Mouse (Mus musculus): ENCODE results near the gene Hecw2. TPM values are rescaled to one million over a fixed set of nuclear protein-coding genes. Genes with fewer than 3 reads are reported as not detected.
A peak's percentile ranks its signal among the peaks of the same experiment; 100 is the strongest.

The Hecw2 gene
- polyA plus RNA-seq, 1 experiment from 2014 or later: 8.4 TPM

GRCm38 (mm10) chr1:53933308-53933707 is 261.7 kb downstream of the Hecw2 start:
- Histone ChIP-seq H3K27ac (ENCODE audit: low read length) (no peak overlapping the region), H3K9ac (ENCODE audit: low read depth, low read length) (no peak overlapping the region), H3K4me1 (ENCODE audit: control insufficient read depth, insufficient read depth, low read length) (no peaks in the 10 kb centered on the region), H3K27me3 (ENCODE audit: control insufficient read depth, insufficient read depth, low read depth, low read length) (no peaks in the 10 kb centered on the region), H3K4me3 (ENCODE audit: low read depth, low read length) (no peak overlapping the region), H3K4me2 (ENCODE audit: low read length) (no peak overlapping the region), H3K9me3 (replicated peaks; ENCODE audit: control insufficient read depth, low read length, poor library complexity, severe bottlenecking) (no peaks in the 10 kb centered on the region), H3K36me3 (ENCODE audit: control insufficient read depth, insufficient read depth, low read length) (no peaks in the 10 kb centered on the region)
- no peak for ATAC-seq
- WGBS: 65% methylated on average over 2 of the region's 2 CpGs

GRCm38 (mm10) chr1:53931314-53931713 is 263.7 kb downstream of the Hecw2 start:
- Histone ChIP-seq H3K27ac (ENCODE audit: low read length) (no peak overlapping the region), H3K9ac (ENCODE audit: low read depth, low read length) (no peak overlapping the region), H3K27me3 (ENCODE audit: control insufficient read depth, insufficient read depth, low read depth, low read length) (no peaks in the 10 kb centered on the region), H3K4me2 (ENCODE audit: low read length) (no peak overlapping the region), H3K36me3 (ENCODE audit: control insufficient read depth, insufficient read depth, low read length) (0 out of 2 replicates have a peak, but pooled peaks cover 4% of the 10 kb centered on the region), H3K9me3 (replicated peaks; ENCODE audit: control insufficient read depth, low read length, poor library complexity, severe bottlenecking) (no peaks in the 10 kb centered on the region), H3K4me1 (ENCODE audit: control insufficient read depth, insufficient read depth, low read length) (no peaks in the 10 kb centered on the region), H3K4me3 (ENCODE audit: low read depth, low read length) (no peak overlapping the region)
- WGBS: 74% methylated on average over 3 of the region's 3 CpGs
- ATAC-seq: no peak

- H3K4me2 ChIP-seq (ENCODE audit: low read length): no peak overlapping the region
- no peak overlapping the region for H3K27ac ChIP-seq (ENCODE audit: low read length)
- H3K9me3 ChIP-seq (replicated peaks; ENCODE audit: control insufficient read depth, low read length, poor library complexity, severe bottlenecking): no peaks in the 10 kb centered on the region
- no peak overlapping the region for H3K4me3 ChIP-seq (ENCODE audit: low read depth, low read length)
- no peaks in the 10 kb centered on the region for H3K27me3 ChIP-seq (ENCODE audit: control insufficient read depth, insufficient read depth, low read depth, low read length)
- no peaks in the 10 kb centered on the region; the same call in 1 of the 2 replicates for H3K4me1 ChIP-seq (ENCODE audit: control insufficient read depth, insufficient read depth, low read length)
- 29% methylated on average over 4 of the region's 4 CpGs for WGBS
- no peak for ATAC-seq
- H3K36me3 ChIP-seq (ENCODE audit: control insufficient read depth, insufficient read depth, low read length): 0 out of 2 replicates have a peak, but pooled peaks cover 4% of the 10 kb centered on the region
- H3K9ac ChIP-seq (ENCODE audit: low read depth, low read length): no peak overlapping the region
Measured at GRCm38 (mm10) chr1:53927605-53928004, 267.4 kb downstream of the Hecw2 start.

- no peak overlapping the region for H3K27ac ChIP-seq (ENCODE audit: low read length)
- WGBS: 34% methylated on average over 18 of the region's 18 CpGs
- peak; percentile 59 for ATAC-seq
Measured at GRCm38 (mm10) chr1:53925149-53925901, 269.6 kb downstream of the Hecw2 start.

GRCm38 (mm10) chr1:53911848-53912247 is 283.1 kb downstream of the Hecw2 start:
- Histone ChIP-seq H3K27me3 (ENCODE audit: control insufficient read depth, insufficient read depth, low read depth, low read length) (no peaks in the 10 kb centered on the region), H3K4me1 (ENCODE audit: control insufficient read depth, insufficient read depth, low read length) (no peaks in the 10 kb centered on the region), H3K4me3 (ENCODE audit: low read depth, low read length) (no peak overlapping the region), H3K4me2 (ENCODE audit: low read length) (no peak overlapping the region), H3K9me3 (replicated peaks; ENCODE audit: control insufficient read depth, low read length, poor library complexity, severe bottlenecking) (no peaks in the 10 kb centered on the region), H3K9ac (ENCODE audit: low read depth, low read length) (no peak overlapping the region), H3K27ac (ENCODE audit: low read length) (no peak overlapping the region), H3K36me3 (ENCODE audit: control insufficient read depth, insufficient read depth, low read length) (no peaks in the 10 kb centered on the region)
- WGBS: 76% methylated on average over 3 of the region's 3 CpGs
- no peak for ATAC-seq

More at GRCm38 (mm10) chr1:53925149-53925901, 269.6 kb downstream of the Hecw2 start:
- H3K4me2 ChIP-seq (ENCODE audit: low read length): no peak overlapping the region
- H3K9me3 ChIP-seq (replicated peaks; ENCODE audit: control insufficient read depth, low read length, poor library complexity, severe bottlenecking): no peaks in the 10 kb centered on the region
- H3K27me3 ChIP-seq (ENCODE audit: control insufficient read depth, insufficient read depth, low read depth, low read length): no peaks in the 10 kb centered on the region
- H3K36me3 ChIP-seq (ENCODE audit: control insufficient read depth, insufficient read depth, low read length): 0 out of 2 replicates have a peak, but pooled peaks cover 4% of the 10 kb centered on the region
- H3K9ac ChIP-seq (ENCODE audit: low read depth, low read length): no peak overlapping the region
- H3K4me3 ChIP-seq (ENCODE audit: low read depth, low read length): no peak overlapping the region
- no peaks in the 10 kb centered on the region; the same call in 1 of the 2 replicates for H3K4me1 ChIP-seq (ENCODE audit: control insufficient read depth, insufficient read depth, low read length)

- Histone ChIP-seq H3K9ac (ENCODE audit: low read depth, low read length) (no peak overlapping the region), H3K4me2 (ENCODE audit: low read length) (no peak overlapping the region), H3K27ac (ENCODE audit: low read length) (no peak overlapping the region), H3K4me3 (ENCODE audit: low read depth, low read length) (no peak overlapping the region), H3K27me3 (ENCODE audit: control insufficient read depth, insufficient read depth, low read depth, low read length) (no peaks in the 10 kb centered on the region), H3K9me3 (replicated peaks; ENCODE audit: control insufficient read depth, low read length, poor library complexity, severe bottlenecking) (no peaks in the 10 kb centered on the region), H3K36me3 (ENCODE audit: control insufficient read depth, insufficient read depth, low read length) (no peaks in the 10 kb centered on the region), H3K4me1 (ENCODE audit: control insufficient read depth, insufficient read depth, low read length) (no peaks in the 10 kb centered on the region)
- 79% methylated on average over 1 of the region's 1 CpGs for WGBS
- ATAC-seq: no peak
Measured at GRCm38 (mm10) chr1:53910251-53910650, 284.7 kb downstream of the Hecw2 start.

- peak; percentile 91 for ATAC-seq
- H3K4me1 ChIP-seq (ENCODE audit: control insufficient read depth, insufficient read depth, low read length): no peaks in the 10 kb centered on the region
- no peak overlapping the region for H3K9ac ChIP-seq (ENCODE audit: low read depth, low read length)
- peaks cover under 1% of the 10 kb centered on the region; the same call in 1 of the 2 replicates for H3K36me3 ChIP-seq (ENCODE audit: control insufficient read depth, insufficient read depth, low read length)
- no peaks in the 10 kb centered on the region for H3K27me3 ChIP-seq (ENCODE audit: control insufficient read depth, insufficient read depth, low read depth, low read length)
- H3K9me3 ChIP-seq (replicated peaks; ENCODE audit: control insufficient read depth, low read length, poor library complexity, severe bottlenecking): no peaks in the 10 kb centered on the region
- H3K4me3 ChIP-seq (ENCODE audit: low read depth, low read length): no peak overlapping the region
- H3K4me2 ChIP-seq (ENCODE audit: low read length): no peak overlapping the region
- 12% methylated on average over 3 of the region's 3 CpGs for WGBS
- H3K27ac ChIP-seq (ENCODE audit: low read length): no peak overlapping the region
Measured at GRCm38 (mm10) chr1:53909118-53909517, 285.9 kb downstream of the Hecw2 start.

GRCm38 (mm10) chr1:53906175-53906574 is 288.8 kb downstream of the Hecw2 start:
- H3K27me3 ChIP-seq (ENCODE audit: control insufficient read depth, insufficient read depth, low read depth, low read length): no peaks in the 10 kb centered on the region
- H3K4me3 ChIP-seq (ENCODE audit: low read depth, low read length): no peak overlapping the region
- H3K27ac ChIP-seq (ENCODE audit: low read length): no peak overlapping the region
- WGBS: 76% methylated on average over 3 of the region's 3 CpGs
- H3K4me1 ChIP-seq (ENCODE audit: control insufficient read depth, insufficient read depth, low read length): no peaks in the 10 kb centered on the region
- H3K9me3 ChIP-seq (replicated peaks; ENCODE audit: control insufficient read depth, low read length, poor library complexity, severe bottlenecking): no peaks in the 10 kb centered on the region
- no peak for ATAC-seq
- H3K9ac ChIP-seq (ENCODE audit: low read depth, low read length): no peak overlapping the region
- H3K4me2 ChIP-seq (ENCODE audit: low read length): no peak overlapping the region
- peaks cover 2% of the 10 kb centered on the region for H3K36me3 ChIP-seq (ENCODE audit: control insufficient read depth, insufficient read depth, low read length)

- no peak overlapping the region for H3K9ac ChIP-seq (ENCODE audit: low read depth, low read length)
- H3K36me3 ChIP-seq (ENCODE audit: control insufficient read depth, insufficient read depth, low read length): peaks cover 2% of the 10 kb centered on the region
- no peak overlapping the region for H3K4me2 ChIP-seq (ENCODE audit: low read length)
- no peak overlapping the region for H3K4me3 ChIP-seq (ENCODE audit: low read depth, low read length)
- H3K4me1 ChIP-seq (ENCODE audit: control insufficient read depth, insufficient read depth, low read length): no peaks in the 10 kb centered on the region
- no peaks in the 10 kb centered on the region for H3K9me3 ChIP-seq (replicated peaks; ENCODE audit: control insufficient read depth, low read length, poor library complexity, severe bottlenecking)
- ATAC-seq: no peak
- 95% methylated on average over 2 of the region's 2 CpGs for WGBS
- no peaks in the 10 kb centered on the region for H3K27me3 ChIP-seq (ENCODE audit: control insufficient read depth, insufficient read depth, low read depth, low read length)
- H3K27ac ChIP-seq (ENCODE audit: low read length): no peak overlapping the region
Measured at GRCm38 (mm10) chr1:53900416-53900815, 294.6 kb downstream of the Hecw2 start.

Measured in midbrain, embryonic 16.5 days (tissue).